Mouse (Mus musculus): ENCODE measurements around the gene Dpyd.
A peak's percentile ranks its signal among the peaks of the same experiment; 100 is the strongest.

Gene Dpyd

DNA sequence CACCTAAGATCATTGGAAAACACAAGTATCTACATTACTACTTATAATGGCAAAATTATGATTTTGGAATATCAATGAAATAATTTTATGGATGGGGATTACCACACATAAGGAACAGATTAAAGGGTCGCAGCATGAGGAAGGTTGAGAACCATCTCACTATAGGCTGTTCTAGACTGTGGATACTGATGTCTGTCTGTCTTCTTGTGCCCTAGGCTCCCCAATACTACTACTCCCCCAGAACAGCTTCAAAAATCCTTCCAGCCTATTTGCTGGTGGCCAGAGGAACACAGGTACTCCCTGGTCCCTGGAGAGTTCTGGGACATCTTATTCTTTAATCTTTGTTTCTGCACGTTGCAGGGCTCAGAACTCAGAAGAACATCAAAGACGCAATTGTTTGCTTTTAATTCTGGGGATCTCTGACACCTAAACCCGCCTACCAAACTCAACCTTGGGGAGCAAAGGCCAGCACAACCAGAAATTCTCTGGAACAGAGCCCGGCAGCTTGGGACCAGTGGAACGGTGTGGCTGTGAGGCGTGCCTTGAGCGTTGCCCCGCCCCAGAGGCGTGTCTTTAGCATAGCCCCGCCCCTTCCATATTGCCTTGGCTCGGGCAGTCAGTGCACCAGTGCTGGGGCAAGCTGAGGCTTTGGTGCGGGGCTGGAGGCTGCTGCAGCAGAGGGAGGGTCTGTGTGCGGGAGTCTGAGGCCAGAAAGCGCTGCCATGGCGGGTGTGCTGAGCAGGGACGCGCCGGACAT, at the start of gene Dpyd:
Dpyd (plus strand) TSS at position 576 of the 757 bp plus-strand sequence.
- DNase-seq (ENCODE audit: low spot score), result peak; percentile 93

GRCm38 (mm10) chr3:118537676-118538075, 24.3 kb upstream of the Dpyd start:
- no peak for DNase-seq (ENCODE audit: low spot score)

GRCm38 (mm10) chr3:118541766-118542165, 20.2 kb upstream of the Dpyd start:
- no peak for DNase-seq (ENCODE audit: low spot score)

- DNase-seq (ENCODE audit: low spot score), result no peak
Observed at GRCm38 (mm10) chr3:118547551-118548210, 14.2 kb upstream of the Dpyd start.

DNA sequence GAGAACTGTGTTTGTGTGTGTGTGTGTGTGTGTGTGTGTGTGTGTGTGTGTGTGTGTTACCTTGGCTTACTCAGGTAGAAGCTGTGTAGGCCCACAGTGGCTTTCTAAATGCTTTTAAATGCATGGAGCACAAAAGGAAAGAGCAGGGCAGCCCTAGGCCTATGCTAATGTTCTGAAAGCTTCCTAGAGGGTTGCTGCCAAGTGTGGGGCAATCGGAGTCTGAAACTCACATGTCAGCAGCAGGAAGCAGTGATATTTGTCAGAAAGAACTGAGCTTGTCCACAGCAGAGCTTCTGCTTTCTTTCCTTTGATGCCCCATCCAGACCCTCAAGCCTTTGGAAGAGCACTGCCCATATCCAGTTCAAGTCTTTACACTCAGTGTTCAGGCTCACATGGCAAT, 4.3 kb upstream of the Dpyd start:
- no peak for DNase-seq (ENCODE audit: low spot score)

DNA sequence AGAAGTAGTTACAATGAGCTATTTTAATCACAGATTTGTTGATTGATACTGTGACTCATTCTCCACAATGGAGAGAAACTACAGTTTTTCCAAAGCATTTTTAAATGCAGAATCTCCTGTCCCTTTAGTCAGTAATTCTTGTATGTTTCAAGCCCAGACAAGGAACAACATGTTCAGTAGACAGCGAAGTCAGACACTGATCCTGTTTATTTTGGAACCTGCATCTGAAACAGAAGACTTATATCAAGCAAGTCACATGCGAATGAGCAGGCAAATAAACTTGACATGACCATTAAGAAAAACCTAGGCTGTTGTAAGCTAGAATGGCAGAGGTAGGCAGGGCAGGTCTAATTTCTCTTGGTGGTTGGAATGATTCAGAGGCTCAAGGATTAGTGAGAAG, 2.0 kb upstream of the Dpyd start:
- no peak for DNase-seq (ENCODE audit: low spot score)

GRCm38 (mm10) chr3:118562311-118562671, 362 bp downstream of the Dpyd start:
- DNase-seq (ENCODE audit: low spot score), result peak; percentile 58

- DNase-seq (ENCODE audit: low spot score), result no peak
Observed at GRCm38 (mm10) chr3:118566779-118567178, 4.8 kb downstream of the Dpyd start.

GRCm38 (mm10) chr3:118570197-118570596, 8.3 kb downstream of the Dpyd start:
- peak; percentile 20 for DNase-seq (ENCODE audit: low spot score)

DNA sequence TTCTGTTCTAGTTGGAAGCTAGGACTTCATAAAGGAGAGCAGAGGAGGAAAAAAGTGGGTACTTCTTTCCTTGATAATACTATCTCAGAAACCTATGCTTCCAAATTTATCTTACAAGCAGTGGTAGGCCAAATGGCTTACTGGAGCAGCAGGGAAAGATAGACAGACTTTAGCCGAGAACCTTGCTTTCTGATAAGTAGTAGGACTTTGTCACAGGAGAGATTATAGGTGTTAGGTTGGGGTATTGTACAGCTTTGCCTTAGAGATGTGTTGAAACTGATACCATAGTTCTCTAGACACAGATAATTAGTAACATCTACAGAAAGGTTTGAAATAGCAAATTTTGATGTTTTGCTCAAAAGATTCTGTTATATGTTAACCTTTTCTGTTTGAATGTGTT, 28.6 kb downstream of the Dpyd start:
- DNase-seq (ENCODE audit: low spot score), result no peak

DNA sequence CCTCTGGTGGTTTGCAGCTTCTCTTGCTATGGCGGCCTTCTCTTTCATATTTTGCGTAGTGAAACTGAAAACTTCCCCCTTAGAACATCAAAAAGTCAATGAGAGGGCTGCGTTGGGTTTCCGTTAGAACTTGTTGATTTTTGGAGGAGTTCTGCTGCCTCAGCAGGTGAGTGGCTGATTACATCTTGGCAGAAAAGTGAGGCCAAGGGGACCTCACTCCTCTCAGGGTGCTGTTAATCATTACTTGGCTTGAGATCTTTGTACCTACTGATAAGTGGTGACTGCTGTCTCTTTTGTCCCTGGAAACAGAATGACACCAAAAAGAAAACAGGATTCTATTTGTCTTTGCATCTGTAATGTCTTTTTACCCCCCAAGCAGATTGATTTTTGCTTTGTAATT, 32.9 kb downstream of the Dpyd start:
- no peak for DNase-seq (ENCODE audit: low spot score)

DNA sequence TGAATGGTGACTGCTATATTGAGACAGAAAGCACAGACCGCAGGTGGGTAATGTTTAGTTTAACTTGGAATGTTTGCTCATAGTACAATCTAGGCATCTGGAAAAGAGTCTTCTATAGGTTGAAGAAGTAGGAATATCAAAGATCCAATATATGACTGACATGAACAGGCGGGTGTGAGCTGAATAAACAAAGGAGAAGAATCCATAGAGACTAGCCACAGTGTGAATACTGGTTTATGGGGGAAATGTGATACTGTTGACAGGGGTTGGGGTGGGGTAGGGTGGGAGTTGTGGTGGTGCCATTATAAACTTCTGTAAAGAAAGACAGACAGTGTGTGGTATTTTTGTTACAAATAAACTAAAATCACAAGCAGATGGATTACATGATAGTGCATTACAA, 33.8 kb downstream of the Dpyd start:
- no peak for DNase-seq (ENCODE audit: low spot score)

- no peak for DNase-seq (ENCODE audit: low spot score)
Observed at GRCm38 (mm10) chr3:118601689-118602640, 40.0 kb downstream of the Dpyd start.

DNA sequence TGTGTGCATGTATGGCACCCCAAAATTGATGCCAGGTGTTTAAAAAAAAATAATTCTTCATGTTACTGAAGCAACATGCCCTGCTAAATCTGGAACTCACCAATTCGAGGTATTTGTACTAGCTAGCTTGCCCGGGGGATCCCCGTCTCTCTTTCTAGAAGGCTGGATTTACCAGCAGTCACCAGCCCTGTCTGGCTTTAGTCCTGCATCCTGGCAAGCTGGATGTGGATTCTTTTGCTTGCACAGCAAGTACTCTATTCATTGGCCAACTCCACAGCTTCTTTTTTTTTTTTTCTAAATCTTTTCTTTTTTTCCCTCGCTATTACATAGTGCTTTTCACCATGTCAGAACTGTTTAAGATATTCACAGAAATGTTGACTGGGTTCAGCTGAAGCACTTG, 46.8 kb downstream of the Dpyd start:
- DNase-seq (ENCODE audit: low spot score), result no peak

DNA sequence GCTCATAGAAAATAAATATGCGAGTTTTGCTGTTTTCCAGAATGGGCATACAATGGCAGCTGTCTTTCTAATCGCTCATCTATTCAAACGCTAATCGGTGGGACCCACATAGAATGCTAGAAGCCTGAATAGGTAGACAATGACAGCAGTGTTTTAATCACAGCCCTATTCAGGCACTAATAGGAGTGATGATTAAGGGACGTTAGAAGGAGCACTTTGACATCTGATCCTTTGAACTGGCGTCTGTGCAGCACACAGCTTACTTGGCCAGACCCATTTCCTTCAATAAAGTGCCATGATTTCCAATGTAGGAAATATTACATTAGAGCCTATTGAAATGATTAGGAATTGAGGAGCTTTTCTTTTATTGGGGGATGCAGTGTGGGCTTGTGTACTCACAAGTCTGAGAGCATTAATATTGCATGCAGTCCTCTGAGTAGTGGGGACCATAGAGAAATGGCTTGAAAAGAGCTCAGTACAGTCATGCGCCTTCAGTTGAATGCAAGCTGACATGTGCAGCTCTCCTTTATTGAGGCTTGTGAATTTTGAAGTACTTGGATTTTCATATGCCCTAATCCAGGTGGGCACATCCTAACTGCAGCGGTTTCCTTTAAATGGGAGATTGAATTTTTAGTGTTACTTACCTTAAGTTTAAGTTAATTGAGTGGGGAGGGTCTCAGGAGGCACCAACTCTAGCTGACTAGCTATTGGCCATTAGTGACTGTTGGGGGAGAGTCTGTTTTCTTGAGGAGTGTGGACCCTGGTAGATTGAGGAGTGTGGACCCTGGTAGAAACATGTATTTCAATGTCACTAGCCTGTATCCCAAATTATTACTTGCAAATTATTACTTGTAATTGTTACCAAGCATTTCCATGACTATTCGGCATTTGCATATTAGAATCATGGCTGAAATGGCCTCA, 64.8 kb downstream of the Dpyd start:
- DNase-seq (ENCODE audit: low spot score), result peak; percentile 38

DNA sequence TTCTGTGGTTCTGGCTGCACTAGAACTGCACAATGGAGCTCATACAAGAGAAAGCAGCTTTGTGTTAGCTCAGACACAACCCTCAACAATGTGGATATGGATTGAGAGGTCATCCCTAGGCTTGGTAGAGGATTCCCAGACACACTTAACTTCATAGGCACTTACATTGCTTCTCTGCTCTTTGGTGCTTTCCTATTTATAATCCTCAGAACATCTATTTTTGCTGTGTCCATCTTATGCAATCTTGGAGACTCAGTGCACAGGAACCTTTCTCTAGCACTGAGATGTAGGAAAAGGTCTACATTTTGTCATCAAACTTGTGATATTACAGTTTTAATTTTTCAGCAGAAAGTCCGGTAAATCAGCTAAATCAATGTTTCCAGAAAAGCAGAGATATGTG, 67.8 kb downstream of the Dpyd start:
- DNase-seq (ENCODE audit: low spot score), result no peak

DNA sequence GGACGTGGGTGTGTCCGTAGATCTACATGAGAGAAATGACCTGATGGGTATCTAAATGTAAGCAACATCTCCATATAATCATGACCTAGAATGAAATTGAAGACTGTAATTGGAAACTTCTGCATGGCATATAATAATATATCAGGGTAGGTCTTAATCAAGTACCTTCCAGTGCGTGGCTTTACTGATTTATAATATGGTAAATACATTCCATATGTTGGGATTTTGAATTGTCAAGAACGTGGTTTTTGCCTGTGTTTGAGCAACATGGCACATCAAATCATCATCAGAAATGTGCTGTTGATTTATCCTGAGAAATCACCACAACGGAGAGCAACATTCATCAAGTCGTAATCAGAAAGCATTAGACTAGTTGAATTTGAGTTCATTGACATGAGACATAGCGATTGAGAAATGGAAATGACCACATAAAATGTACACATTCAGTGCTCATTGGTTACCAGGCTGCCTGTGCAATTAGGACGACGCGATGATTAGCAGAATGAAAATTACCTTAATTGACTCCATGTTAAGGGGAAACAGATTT, 84.2 kb downstream of the Dpyd start:
- peak; percentile 25 for DNase-seq (ENCODE audit: low spot score)

- peak; percentile 55 for DNase-seq (ENCODE audit: low spot score)
Observed at GRCm38 (mm10) chr3:118663987-118664692, 102.2 kb downstream of the Dpyd start.

DNA sequence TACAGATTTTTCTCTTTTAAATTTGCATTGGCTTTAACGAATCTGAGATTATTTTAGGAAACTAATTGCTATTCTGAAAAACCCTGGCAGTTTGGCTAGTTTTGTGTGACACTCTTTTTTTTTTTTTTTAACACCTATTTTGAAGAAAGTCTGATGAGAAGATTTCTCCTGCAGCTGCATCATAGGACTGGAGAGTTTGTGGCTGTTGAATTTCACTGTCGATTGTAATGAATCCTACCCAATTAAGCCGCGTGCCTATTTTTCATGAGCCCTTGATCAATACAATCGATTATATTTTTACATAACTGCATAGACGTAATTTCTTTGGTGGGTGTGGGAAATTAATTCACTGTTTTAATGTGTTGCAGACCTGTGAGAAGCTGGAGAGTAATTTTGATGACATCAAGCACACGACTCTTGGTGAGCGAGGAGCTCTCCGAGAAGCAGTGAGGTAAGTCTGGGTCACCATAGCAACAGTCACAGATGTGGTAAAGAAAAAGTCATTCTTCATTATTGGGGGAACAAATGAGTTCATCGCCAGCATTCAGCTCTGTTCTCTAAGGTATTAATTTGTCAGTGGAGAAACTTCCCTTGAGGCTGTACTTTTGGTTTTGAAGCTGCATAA, 112.3 kb downstream of the Dpyd start:
- DNase-seq (ENCODE audit: low spot score), result peak; percentile 57

GRCm38 (mm10) chr3:118675441-118675840, 113.5 kb downstream of the Dpyd start:
- peak; percentile 67 for DNase-seq (ENCODE audit: low spot score)

All from retina, embryonic 14.5 days (tissue).